Mouse (Mus musculus): Measurements from ENCODE around the gene Eno2. TPM values are rescaled to one million over a fixed set of nuclear protein-coding genes. Genes with fewer than 3 reads are reported as not detected.
A peak's percentile ranks its signal among the peaks of the same experiment; 100 is the strongest.

Eno2 gene
- total RNA-seq, 2 experiments from 2014 or later, result 1.9 to 3.3 TPM

DNA sequence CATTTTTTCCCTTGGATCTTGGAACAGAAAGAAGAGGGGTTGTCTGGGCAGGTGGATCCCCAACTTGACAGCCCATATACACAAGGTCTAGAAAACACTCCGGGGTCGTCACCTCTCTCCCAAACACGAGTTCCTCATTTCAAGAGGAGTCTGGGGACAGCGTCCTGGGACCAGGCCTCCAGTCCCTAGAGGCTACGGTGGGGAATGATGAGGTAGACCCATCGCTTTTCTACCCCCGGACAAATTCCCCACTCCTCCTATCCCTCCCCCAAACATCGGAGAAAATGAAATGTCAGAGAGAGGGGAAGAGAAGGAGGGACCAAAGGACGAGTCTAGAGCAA lies 799 bp downstream of the Eno2 start:
- intact Hi-C loops (cut with DNase I), result no loop called here

DNA sequence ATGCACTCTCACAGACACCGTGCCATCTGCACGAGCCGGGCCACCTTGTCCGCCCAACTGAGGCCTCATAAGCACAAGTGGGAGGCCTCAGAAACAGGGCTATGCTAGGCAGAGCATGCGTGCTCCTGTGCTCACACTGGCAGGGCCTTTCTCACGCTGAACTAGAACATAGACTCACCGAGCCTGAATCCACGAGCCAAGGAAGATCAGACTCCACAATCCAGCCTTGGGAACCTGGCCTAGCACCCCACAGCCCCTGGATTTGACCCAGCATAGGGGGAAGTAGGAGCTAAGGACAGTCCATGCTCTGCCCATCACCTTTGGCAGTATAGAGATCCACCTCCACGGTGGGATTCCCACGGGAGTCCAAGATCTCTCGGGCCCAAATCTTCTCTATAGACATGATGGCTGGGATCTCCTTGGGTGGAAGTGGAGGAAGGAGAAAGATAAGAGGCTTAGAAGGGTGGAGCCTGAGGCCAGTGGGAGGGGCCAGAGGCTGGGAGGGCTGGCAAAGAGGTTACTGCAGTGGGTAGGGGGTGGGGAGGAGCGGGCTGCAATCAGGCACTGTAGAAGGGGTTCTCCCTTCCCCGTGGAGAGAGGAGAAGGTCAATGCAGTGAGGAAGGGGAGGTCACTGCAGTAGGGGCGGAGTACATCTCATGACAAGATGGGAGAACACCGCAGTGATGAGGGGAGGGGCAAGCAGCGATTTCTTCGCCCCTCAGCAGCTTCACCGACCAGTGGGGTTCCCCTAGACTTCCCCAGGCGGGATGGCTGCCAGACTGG lies 1.4 kb downstream of the Eno2 start:
- DNase-seq (ENCODE audit: low spot score), result no peak
- intact Hi-C loops (cut with DNase I), result no loop called here

More for the DNA sequence above, 799 bp downstream of the Eno2 start:
- DNase-seq (ENCODE audit: low spot score), result no peak

DNA sequence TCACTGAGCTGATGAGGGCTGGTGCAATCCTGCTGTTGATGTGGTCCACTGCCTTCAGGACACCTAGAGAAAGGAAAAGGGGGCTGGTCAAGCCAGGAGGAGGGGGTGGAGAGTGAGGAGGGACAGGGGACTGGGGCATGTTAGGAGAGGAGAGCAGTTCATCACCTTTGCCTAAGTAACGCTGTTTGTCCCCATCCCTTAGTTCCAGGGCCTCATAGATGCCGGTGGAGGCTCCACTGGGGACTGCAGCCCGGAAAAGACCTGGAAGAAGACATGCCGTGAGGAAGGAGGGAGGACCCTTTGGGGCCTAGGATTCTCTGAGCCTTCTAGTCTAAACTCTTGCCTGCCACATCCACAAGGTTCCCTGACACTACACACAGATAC lies 1.9 kb downstream of the Eno2 start:
- intact Hi-C loops (cut with DNase I), result no loop called here
- no peak for DNase-seq (ENCODE audit: low spot score)

DNA sequence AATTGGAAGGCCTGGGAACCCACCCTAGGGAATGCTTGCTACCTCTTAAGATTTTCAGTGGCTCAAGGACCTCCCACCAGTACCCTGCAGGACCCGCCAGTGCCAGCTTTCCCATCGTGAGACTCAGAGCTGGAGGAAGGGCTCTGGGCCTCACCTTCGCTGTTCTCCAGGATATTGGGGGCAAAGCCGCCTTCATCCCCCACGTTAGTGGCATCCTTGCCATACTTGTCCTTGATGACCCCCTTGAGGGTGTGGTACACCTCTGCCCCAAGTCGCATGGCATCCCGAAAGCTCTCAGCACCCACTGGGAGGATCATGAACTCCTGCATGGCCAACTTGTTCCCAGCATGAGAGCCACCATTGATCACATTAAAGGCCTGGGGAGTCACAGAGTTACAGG lies 3.5 kb downstream of the Eno2 start:
- intact Hi-C loops (cut with DNase I), result no loop called here
- DNase-seq (ENCODE audit: low spot score), result no peak

DNA sequence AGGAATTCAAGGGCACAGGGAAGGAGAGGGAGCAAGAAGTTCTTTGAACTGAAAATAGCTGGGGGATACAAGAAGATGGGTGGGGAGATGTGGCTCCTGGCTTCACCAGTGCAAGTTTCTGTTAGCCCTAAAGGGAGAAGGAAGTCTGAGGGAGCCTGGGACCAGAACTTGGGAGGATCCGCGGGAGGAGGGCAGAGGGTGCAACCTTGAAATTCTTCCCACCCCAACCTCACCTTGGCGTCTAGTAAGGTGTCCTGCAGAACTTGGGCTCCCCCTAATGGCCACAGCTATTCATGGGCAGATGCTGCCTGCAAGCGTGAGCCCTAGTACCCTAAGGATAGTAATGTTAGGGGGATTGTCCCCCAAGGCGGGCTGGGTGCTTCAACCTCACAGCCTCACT lies 10.2 kb downstream of the Eno2 start:
- intact Hi-C loops (cut with DNase I), result loop anchor here (1.0 to 5.0 kb wide), 5 partner anchors 47 to 246 kb away; partner anchors contain the start of genes C1ra, C1rb, Emg1 and Lpcat3
- peak; percentile 57 for DNase-seq (ENCODE audit: low spot score)

DNA sequence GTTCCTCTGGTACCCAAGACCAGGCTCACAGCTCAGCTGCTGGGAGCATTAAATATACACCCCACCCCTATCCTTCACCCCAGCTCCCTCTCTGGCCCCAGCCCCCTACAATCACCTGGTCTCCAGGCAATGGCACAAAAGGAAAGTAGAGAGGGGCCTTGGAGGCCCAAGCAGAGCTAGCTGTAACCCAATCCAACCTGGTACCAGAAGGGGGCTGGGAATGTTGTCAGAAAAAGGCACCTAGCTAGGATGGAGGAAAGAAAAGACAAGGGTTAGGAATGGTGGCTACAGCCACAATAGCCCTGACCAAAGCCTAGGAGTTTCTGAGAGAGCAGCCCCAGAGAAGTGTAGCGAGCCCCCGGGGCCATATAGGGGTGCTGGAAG lies 10.6 kb downstream of the Eno2 start:
- intact Hi-C loops (cut with DNase I), result loop anchor here (1.0 to 5.0 kb wide), 5 partner anchors 47 to 246 kb away; partner anchors contain the start of genes C1ra, C1rb, Emg1 and Lpcat3

DNA sequence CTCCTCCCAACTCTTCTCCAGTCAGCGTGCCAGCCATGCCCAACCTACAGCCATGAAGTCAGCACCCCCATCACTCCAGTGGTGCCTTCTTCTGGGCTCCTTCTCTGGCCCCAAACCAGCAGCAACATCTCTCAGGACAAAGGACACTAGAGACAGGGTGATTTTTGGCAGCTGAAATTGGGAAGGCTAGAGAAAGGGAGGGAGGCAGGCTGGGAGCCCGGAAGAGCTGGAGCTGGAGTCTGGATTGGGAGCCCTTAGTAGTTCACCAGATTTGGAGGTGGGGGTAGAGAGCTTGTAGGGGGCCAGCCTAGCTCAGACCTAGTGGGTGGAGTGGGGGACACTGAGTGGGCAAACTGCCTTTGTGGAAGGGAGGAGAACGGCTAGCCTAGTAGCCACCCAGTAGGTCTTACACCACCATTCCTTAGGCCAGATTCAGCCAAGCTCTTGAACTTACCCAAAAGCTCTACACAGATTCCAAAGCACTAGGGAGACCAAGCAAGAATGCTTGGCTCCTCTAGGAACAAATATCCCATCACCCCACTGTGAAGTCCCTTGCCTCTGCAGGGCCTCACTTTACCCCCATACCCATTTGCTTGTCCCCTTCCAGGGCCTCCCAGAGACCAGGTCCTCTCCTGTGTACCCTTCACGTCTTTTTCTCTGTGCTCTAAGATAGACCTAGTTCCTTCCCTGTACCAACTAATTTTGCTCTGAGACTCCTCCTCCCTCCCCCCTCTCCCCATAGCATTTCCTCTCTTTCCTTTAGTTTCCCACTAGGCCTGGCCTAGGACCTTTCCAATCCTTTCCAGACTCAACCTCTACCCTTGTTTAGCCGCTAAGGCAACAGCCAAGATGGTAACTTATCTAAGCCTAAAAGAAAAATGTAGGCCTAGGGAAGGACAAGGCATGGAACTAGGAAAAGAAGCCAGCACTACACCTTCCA lies 11.3 kb downstream of the Eno2 start:
- DNase-seq (ENCODE audit: low spot score), result no peak
- intact Hi-C loops (cut with DNase I), result loop anchor here (2.0 to 5.0 kb wide), 4 partner anchors 15 to 245 kb away; partner anchors contain the start of genes C1ra, Emg1, Lpcat3 and Phb2

More for the DNA sequence above, 10.6 kb downstream of the Eno2 start:
- no peak for DNase-seq (ENCODE audit: low spot score)

DNA sequence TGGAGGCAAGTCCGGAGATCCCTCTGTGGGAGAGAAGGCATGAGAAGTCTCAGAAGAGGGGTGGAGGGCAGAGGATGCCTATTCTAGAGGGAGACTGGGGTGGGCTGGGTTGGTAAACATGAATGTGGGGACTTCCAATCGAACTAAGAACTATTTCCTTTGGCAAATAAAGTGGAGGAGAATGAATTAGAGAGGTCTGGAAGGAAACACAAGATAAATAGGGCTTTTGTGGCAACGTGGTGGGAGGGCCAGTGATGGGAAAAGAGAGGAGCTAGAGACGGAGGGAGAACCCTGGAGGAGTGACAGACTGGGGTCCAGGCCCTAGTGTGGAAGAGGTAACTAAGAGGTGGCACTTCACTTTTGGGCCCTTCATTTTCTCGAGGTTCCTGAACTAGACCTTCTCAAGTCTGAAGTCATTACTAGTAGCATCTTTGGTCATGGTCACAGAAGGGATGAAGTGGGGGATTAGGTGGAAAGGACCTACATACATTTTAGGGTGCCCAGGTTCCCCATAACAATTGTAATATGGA lies 12.1 kb downstream of the Eno2 start:
- no peak for DNase-seq (ENCODE audit: low spot score)
- intact Hi-C loops (cut with DNase I), result loop anchor here (2.0 to 5.0 kb wide), 3 partner anchors 15 to 95 kb away; partner anchors contain the start of genes Emg1, Lpcat3 and Phb2

DNA sequence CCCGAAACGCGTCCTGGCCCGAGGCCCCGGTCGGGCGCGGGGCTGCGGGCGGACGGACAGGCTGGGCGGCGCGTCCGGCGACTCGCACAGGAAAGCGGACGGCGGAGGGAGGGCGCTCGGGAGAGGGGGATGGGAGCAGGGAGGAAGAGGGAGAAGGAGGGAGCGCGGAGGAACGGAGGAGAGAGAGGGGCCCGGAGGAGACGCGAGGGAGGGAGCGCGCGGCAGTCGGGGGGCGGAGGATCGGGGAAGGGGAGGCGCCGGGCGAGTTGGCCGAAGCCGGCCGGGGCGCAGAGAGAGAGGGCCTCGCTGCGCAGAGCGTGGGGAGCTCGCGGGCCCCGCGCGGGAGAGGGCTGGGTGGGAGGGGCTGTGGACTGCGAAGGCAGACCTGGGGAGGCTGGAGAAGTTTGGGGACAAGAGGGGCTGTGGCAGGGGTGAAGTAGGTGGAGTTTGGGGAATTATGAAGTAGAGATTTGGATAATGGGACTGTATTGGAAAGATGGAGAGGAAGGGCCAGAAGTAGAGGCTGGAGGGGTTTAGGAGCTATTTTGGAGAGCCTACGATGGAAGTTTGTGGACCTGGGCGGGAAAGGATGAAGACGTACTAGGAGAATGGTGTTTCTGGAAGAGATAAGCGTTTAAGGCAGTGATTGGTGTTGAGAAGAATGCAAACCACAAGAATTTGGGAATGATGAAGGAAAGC lies 12.7 kb downstream of the Eno2 start:
- DNase-seq (ENCODE audit: low spot score), result peak; percentile 75
- intact Hi-C loops (cut with DNase I), result loop anchor here (2.0 to 5.0 kb wide), 3 partner anchors 14 to 94 kb away; partner anchors contain the start of genes Emg1, Lpcat3 and Phb2

DNA sequence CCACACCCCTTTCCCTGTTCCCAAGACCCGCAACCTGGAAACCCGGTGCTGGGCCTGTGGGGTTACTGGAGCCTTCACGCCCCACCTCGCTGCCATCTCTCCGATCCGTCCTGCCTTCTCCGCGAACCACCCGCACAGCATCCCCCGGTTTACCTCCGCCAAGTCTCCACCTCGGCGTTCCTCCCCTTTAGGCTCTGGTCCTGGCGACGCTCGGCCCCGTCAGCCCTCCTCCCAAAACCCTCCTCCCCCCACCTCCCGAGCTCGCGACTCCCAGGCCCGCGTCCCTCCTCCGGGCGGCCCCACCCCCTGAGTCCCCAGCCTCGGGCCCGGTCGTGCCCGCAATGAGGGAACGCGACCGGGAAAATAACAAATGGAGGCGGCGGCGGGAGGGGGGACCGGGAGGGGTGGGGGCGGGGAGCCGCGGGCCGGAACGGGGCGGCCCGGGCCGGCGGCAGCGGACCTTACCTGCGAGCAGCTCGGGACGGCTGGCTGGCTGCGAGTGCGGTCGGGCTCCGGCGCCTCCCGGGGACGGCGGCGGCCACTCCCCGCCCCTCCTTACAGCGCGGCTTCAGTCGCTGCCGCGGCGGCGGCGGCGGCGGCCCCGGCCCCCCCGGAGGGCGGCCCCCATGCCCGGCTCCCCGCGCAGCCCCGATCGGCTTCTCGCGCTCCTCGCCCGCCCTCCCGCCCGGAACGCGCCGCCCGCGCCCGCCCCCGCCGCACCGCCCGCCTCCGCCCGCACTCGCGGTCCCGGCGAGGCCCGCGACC lies 13.5 kb downstream of the Eno2 start, which contains the start of the genes Gm45234 and Atn1:
TSS of gene Gm45234 (minus strand) at position 191 of the 765 bp plus-strand sequence.
TSS of gene Atn1 (minus strand) at position 694 of the 765 bp plus-strand sequence.
- intact Hi-C loops (cut with DNase I), result loop anchor here (2.0 to 5.0 kb wide), 3 partner anchors 13 to 94 kb away; partner anchors contain the start of genes Emg1, Lpcat3 and Phb2
- peak; percentile 60 for DNase-seq (ENCODE audit: low spot score)

DNA sequence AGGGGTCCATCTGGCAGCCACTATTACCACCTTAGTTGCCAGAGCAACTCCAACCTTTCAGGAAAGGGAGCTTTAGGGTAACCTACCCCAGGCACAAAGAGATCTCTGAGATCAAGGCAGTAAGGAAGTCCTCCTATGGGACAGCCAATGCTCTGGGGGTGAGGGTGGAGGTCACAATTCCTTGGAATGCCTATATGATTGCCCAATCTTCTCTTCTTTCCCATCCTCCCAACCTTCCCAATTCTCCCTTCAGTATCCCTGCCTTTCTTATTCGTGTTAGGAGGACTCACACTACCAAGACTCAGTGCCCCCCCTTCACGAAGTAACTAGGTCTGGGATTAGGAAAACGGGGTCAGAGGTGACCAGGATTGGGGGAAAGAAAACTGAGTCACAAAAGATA lies 14.2 kb downstream of the Eno2 start:
- intact Hi-C loops (cut with DNase I), result loop anchor here (5.0 kb wide), 2 partner anchors 43 to 93 kb away; partner anchors contain the start of genes Emg1, Lpcat3 and Phb2
- DNase-seq (ENCODE audit: low spot score), result no peak

DNA sequence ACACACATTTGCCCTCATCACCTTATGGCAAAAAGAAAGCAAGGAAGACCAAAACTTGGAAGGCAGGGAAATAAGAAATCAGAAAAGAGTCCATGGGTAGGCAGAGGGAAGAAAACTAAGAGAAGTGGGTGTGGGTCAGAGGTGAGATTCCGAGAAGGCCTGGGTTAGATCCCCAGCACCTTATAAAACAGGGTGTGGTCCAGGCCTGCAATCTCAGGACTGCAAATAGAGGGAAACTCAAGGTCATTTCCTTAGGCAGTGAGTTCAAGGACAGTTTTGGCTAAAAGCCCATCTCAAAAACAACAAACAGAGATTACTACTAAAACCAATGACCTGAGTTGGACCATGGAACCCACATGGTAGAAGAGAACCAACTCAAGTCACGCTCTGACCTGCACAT lies 15.6 kb downstream of the Eno2 start:
- intact Hi-C loops (cut with DNase I), result no loop called here
- DNase-seq (ENCODE audit: low spot score), result no peak

DNA sequence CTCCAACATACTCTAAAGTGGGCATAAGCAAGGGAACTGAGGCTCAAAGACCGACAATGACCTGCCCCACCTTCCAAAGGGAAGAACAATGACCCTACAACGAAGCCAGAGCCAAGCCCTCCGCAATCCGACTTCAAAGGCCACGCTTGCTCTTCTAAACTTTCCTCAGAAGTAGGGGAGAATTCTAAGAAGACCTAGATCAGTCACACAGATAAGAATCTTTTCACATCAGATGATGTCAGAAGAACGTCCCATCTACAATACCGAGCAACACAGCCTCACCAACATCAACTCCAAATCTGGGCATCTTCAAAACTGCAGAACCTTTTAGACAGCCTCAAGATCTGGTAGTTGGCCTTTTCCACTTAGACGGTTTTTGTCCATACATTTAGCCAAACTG lies 19.1 kb downstream of the Eno2 start:
- no peak for DNase-seq (ENCODE audit: low spot score)
- intact Hi-C loops (cut with DNase I), result no loop called here

DNA sequence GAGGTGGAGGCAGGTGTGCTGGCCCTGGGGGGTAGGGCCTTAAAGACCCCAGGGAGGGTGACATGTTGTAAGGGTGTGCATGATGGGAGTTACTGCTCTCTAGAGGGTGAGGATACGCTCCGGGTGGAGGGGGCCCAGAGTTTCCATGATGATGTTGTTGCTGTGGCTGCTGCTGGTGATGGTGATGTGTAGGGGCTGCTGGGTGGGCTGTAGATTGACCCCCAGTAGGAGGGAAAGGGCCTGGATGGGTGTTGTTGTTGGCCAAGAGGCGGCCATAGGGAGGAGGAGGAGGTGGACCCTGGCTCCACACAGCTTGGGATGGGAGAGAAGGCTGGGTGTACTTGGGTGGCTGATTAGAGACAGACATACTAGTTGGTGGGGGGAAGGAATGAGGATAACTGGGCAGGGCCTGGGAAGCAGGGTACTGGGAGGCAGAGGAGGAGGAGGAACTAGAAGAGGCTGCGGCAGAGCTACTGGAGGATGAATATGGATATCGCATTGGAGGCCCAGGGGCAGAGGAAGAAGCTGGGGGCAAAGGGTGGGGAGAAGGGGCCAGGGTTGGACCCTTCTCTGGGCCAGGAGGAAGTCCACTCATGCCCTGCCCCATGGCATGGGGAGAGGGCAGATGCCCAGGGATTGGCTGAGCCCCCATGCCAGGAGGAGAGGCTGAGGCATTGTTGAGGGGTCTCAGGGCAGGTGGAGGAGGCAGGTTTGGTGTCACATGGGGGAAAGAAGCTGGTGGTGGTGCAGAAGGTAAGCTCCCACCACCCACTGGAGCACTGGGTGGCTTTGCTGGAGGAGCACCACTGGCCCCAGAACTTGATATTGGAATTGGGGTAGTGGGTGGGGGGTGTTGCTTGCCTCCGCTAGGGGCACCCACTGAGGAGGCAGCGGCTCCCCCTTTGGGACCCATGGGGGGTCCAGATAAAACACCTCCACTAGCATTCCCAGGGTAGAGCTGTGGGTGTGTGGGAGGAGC lies 22.5 kb downstream of the Eno2 start:
- intact Hi-C loops (cut with DNase I), result no loop called here
- DNase-seq (ENCODE audit: low spot score), result no peak

DNA sequence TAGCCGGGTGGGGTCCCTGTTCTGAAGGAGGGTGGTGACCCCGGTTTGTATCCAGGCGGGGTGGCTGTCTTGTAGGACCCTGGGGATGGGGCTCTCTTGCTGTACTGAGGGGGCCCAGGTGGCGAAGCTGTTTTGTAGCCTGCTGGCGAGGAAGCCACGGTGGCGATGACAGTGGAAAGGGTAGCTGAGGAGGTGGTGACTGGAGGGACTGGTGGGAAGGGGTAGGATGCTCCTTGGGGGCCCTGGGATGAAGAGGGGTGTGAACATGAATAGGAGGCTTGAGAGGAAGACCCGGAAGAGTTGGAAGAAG lies 23.2 kb downstream of the Eno2 start:
- DNase-seq (ENCODE audit: low spot score), result no peak
- intact Hi-C loops (cut with DNase I), result no loop called here

DNA sequence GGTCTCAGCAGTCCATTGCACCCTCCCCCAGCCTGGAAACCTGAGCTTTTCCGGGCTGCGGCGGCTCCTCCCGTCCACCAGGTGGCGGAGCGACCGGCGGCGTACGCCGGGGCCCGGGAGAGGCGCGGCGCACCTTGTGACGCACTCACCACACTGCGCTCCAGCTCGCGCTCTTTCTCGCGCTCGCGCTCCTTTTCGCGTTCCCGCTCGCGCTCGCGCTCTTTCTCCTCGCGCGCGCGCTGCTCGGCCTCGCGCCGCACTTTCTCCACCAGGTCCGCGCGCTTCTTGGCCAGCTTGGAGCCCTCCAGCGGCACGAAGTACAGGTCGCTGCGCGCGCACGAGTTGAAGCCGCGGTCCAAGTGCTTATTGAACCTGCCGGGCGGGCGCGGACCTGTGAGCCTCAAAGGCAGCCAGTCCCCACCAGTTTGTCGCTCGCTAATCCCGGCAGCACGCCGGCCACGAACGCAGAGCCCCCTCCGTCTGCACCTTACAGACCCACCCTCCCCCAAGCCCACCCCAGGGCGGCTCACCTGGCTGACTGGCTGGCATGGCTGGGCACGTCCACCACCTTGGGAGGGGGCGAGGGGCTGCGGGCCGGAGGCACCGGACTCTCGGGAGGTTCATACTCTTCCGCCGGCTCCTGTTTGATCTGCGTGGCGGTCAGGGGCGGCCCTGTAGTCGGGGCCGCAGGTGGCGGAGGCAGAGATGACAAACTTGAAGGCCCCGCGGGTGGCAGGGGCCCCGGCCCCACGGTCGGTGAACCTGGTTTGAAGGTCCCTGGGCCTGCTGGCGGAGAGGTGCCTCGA lies 23.8 kb downstream of the Eno2 start:
- intact Hi-C loops (cut with DNase I), result no loop called here

DNA sequence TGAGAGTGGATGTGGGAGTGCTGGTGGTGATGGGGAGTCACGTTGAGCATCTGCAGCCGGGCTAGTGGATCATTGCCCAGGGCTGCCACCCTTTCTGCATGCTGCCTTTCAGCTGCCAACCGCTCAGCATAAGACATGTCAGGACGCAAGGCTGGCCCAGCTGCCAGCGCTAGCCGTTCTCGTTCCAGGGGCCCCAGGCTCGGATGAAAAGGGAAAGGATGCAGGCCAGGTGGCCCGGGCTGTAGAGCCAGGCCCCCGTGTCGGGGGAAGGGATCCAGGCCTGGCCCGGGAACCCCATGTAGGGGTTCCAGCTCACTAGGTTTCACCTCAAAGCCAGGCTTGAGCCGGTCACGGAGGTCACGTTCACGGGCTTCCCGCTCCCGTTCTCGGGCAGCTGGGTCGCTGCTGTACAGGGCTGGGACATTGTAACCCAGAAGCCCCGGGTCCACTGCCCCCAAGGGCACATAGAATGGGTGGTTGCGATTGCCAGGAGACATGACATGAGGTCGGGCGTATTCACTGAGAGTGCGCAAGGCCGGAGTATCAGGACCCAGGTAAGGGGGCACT lies 24.6 kb downstream of the Eno2 start:
- DNase-seq (ENCODE audit: low spot score), result no peak
- intact Hi-C loops (cut with DNase I), result no loop called here

More for the DNA sequence above, 23.8 kb downstream of the Eno2 start:
- DNase-seq (ENCODE audit: low spot score), result peak; percentile 88

All from heart, postnatal 25 days (tissue).